Mouse (Mus musculus) thymus, adult 18-20 months (tissue): ENCODE measurements around the gene Naaladl2.

Source experiments
- DNase-seq, 2 experiments: peaks; one replicate each; pipeline ENCODE4 v3.0.0; 2022; ENCODE audit warnings: mixed read lengths in 2 of 2

Gene Naaladl2

GRCm38 (mm10) chr3:24938507-24939182, 205.4 kb downstream of the Naaladl2 start:
- DNase-seq, result no peak

- no peak for DNase-seq
Measured at GRCm38 (mm10) chr3:24921811-24922210, 222.2 kb downstream of the Naaladl2 start.

GRCm38 (mm10) chr3:24921401-24921800, 222.7 kb downstream of the Naaladl2 start:
- no peak for DNase-seq

GRCm38 (mm10) chr3:24905425-24905960, 238.6 kb downstream of the Naaladl2 start:
- no peak for DNase-seq

GRCm38 (mm10) chr3:24888801-24889200, 255.3 kb downstream of the Naaladl2 start:
- DNase-seq, result no peak

- no peak for DNase-seq
Measured at GRCm38 (mm10) chr3:24872254-24872653, 271.8 kb downstream of the Naaladl2 start.

- DNase-seq, result no peak
Measured at GRCm38 (mm10) chr3:24852936-24853335, 291.1 kb downstream of the Naaladl2 start.

GRCm38 (mm10) chr3:24796739-24797138, 347.3 kb downstream of the Naaladl2 start:
- DNase-seq, result no peak

- DNase-seq, result no peak
Measured at GRCm38 (mm10) chr3:24787451-24788148, 356.5 kb downstream of the Naaladl2 start.

GRCm38 (mm10) chr3:24784108-24784507, 360.0 kb downstream of the Naaladl2 start:
- DNase-seq, result no peak

- no peak for DNase-seq
Measured at GRCm38 (mm10) chr3:24783462-24783829, 360.6 kb downstream of the Naaladl2 start.

GRCm38 (mm10) chr3:24782784-24783461, 361.1 kb downstream of the Naaladl2 start:
- DNase-seq, result no peak

GRCm38 (mm10) chr3:24781687-24782086, 362.4 kb downstream of the Naaladl2 start:
- no peak for DNase-seq

- DNase-seq, result no peak
Measured at GRCm38 (mm10) chr3:24778416-24778815, 365.6 kb downstream of the Naaladl2 start.

GRCm38 (mm10) chr3:24749055-24749454, 395.0 kb downstream of the Naaladl2 start:
- DNase-seq, result no peak

GRCm38 (mm10) chr3:24747182-24747856, 396.7 kb downstream of the Naaladl2 start:
- no peak for DNase-seq

GRCm38 (mm10) chr3:24743946-24744345, 400.1 kb downstream of the Naaladl2 start:
- DNase-seq, result no peak

GRCm38 (mm10) chr3:24719181-24719749, 424.8 kb downstream of the Naaladl2 start:
- DNase-seq, result no peak

GRCm38 (mm10) chr3:24714770-24715169, 429.3 kb downstream of the Naaladl2 start:
- DNase-seq, result no peak

GRCm38 (mm10) chr3:24705778-24706423, 438.2 kb downstream of the Naaladl2 start:
- DNase-seq, result no peak

GRCm38 (mm10) chr3:24690162-24690915, 453.7 kb downstream of the Naaladl2 start:
- no peak for DNase-seq
